Mouse (Mus musculus): ENCODE results near the gene Gm17651.

Gm17651 gene

GRCm38 (mm10) chr3:97629941-97630340 is 44.6 kb downstream of the Gm17651 start:
- DNase-seq (ENCODE audit: low spot score in 2 of 2), result no peak

DNA sequence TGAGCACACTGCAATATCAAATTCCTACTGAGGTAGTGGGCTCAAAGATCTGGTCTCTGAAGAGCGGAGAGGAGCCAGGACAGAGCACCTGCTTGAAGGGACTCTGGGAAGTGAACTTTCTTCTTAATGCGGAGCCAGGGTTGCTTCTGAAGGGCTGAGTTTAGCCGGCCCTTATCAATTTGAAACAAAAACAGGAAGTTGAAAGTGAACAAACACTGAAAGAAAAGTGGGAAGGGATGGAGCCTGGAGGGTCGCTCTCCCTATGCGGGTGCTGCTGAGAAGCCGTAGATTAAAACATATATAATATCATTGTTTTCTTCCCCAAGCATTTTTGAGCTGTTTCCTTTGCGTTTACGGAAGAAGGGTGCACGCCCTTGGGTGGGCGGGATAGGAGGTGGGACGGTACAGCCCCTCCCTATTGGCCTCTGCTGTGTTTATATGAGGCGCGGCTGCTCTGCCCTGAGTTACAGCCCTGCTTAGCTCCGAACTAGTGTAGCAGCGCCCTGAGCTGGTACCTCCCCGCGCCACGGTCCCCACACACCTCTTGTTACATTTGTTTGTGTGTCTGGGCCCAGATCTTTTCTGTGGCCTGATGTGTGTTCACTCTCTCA is 46.0 kb downstream of the Gm17651 start, which contains the start of gene Fmo5:
TSS of gene Fmo5 (plus strand) at position 414 of the 611 bp plus-strand sequence.
- no peak for DNase-seq (ENCODE audit: low spot score in 2 of 2)

DNA sequence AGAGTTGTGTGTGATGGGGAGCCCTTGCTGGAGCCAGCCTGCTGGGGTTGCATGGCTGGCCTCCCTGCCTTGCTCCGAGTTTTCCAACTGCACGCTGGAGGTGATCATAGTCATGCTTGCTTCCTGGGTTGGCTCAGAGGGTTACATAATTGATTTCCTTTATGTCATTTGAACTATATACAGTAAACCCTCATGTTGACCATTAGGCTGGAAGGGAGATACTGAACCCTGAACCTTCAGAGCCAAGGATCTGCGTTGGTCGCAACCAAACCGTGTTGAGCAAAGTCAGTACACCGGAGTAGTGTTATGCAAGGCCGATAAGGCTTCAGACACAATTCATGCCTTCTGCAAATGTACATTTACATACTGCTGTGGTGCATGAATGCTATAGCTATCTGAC is 46.6 kb downstream of the Gm17651 start:
- DNase-seq (ENCODE audit: low spot score in 2 of 2), result no peak

- DNase-seq (ENCODE audit: low spot score in 2 of 2), result no peak
Observed at GRCm38 (mm10) chr3:97624611-97625010, 49.9 kb downstream of the Gm17651 start.
